Mouse (Mus musculus) T-helper 2 cell (primary cell): ENCODE data around the gene Gm9758.
"Not testable (repeated sequence)": the region's sequence is repeated elsewhere in the genome, so short reads cannot be mapped to it uniquely, and the experiment has no call there.

Experiments
- in situ Hi-C: fragments of 300-600 bp; cut with MboI, MseI; formaldehyde crosslinking; loops from one replicate; pipeline ENCODE4 v1.15.1; 2025; ENCODE audit warnings: high pct_unique_total_duplicates

The Gm9758 gene

DNA sequence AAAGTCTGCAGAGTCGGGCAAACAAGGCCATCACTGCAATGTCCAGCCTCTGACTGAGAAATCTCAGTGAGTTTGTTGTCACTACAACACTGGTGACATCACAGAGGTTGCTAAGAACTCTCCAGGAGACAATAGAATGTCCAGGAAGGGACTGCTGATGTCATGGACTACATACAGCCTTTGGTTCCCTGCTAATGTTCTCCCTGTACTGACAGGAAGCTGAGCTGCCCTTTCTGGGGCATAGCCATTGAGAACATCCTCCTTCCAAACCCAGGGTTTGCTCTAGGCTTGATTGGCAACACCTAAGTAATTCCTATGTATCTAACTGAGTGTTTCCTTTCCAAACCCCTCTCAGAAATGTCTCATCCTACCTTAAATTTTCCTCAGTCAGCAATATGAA, at the start of gene Gm9758:
Gm9758 (minus strand) TSS at position 101 of the 400 bp plus-strand sequence.
- in situ Hi-C loops = loop anchor here (10.0 kb wide), 1 partner anchor 110 kb away; no protein-coding TSS in a partner anchor

DNA sequence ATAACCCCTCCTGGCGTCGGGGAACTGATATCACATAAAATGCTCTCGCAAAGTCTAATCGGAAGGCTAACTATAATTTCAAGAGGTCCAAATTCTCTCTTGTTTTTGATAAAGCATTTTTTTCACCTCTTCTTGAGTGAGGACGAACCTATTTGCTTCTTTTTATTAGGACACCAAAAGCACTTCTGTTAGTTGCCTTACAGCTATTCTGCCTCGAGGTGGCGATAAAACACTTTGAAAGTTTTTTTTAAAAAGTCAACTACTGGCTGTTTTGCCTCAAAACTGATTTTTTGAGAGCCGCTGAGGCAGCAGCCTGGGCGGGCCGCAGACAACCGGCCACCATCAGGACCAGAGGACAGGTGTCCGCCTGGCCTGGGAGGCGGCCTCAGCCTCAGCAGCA, 49.1 kb upstream of the Gm9758 start:
- in situ Hi-C loops = loop anchor here (5.0 kb wide), 1 partner anchor 678 kb away; no protein-coding TSS in a partner anchor

DNA sequence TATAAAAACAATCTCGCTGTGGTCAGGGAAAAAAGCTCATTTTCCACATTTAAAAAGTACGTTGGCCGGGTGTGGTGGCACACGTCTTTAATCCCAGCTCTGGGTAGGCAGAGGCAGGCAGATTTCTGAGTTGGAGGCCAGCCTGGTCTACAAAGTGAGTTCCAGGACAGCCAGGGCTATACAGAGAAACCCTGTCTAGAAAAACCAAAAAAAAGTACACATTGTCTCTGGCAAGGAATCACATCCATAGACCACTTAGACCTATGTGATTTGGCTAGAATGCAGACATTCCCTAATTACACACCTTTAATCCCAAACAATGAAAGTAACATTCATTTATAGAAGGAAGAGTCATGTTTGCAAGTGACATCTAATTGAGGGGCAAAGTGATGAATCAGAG, 46.8 kb upstream of the Gm9758 start:
- in situ Hi-C loops = loop anchor here (5.0 kb wide), 1 partner anchor 681 kb away; no protein-coding TSS in a partner anchor

DNA sequence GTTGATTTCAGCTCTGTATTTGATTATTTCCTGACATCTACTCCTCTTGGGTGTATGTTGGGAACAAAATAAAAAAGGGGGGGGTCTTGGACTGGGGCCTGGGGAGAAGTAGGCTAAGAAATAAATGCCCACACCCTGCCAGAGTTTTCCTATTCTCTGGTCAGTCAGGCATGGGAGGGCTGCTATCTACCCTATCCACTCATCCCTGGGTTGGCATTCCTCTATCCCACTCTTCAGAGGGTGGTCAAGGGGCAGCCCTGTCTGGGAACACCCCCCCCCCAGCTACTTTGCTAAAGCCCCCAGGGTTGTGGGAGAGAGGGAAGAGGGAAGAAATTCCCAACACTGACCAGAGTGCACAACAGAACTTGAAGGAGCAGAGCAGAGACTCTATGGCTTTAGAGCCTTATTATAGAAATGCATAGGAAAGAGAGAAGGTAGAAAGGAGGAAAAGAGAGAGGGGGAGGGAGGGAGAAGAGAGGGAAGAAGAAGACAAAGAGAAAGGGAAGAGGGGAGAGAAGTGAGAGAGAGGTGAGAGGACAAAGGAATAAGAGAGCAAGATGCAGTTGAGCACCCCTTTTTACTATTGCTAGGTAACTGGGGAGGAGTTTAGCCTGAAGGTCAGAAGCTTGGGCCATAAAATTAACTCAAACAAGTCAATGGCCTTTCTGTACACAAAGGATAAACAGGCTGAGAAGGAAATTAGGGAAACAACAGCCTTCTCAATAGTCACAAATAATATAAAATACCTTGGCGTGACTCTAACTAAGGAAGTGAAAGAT, 41.4 kb upstream of the Gm9758 start:
- in situ Hi-C loops = loop anchor here (5.0 to 10.0 kb wide), 2 partner anchors 556 to 739 kb away; no protein-coding TSS in a partner anchor

DNA sequence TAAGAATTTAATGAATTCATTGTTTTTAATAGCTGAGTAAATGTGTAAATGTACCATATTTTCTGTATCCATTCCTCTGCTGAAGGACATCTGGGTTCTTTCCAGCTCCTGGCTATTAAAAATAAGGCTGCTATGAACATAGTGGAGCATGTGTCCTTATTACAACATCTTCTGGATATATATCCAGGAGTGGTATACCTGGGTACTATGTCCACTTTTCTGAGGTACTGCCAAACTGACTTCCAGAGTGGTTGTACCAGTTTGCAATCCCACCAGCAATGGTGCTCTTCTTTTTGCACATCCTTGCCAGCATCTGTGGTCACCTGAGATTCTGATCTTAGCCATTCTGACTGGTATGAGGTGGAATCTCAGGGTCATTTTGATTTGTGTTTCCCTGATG, 38.9 kb upstream of the Gm9758 start:
- in situ Hi-C loops = loop anchor here (5.0 to 10.0 kb wide), 2 partner anchors 54 to 741 kb away; no protein-coding TSS in a partner anchor

DNA sequence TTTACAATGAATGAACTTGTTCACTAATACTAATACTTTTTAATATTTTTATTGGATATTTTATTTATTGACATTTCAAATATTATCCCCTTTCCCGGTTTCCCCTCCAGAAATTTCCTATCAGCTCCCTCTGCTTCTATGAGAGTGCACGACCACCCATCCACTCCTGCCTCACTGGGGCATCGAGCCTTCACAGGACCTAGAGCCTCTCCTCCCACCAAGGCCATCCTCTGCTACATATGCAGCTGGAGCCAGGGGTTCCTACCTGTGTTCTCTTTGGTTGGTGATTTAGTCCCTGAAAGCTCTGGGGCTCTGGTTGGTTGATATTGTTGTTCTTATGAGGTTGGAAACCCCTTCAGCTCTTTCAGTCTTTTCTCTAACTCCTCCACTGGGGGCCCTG, 38.0 kb upstream of the Gm9758 start:
- in situ Hi-C loops = loop anchor here (5.0 to 10.0 kb wide), 2 partner anchors 55 to 742 kb away; no protein-coding TSS in a partner anchor

DNA sequence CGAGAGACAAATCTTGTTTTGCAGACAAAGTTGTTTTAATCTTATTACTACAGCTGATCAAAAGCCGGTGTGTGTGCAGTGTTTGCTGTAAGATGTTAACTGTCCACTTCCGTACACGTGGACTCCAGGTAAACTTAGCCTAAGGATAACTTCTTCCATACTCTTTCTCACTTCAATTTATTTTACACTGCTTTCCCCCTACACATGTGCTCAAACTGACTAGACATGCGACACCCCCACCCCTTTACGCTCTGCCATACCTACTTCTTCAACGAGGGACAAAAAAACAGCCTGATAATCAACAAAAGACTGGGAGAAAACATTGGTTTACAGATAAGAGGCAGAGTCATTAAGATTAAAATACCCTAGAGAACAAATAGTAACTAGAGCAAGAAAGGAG, 37.1 kb upstream of the Gm9758 start:
- in situ Hi-C loops = loop anchor here (5.0 to 10.0 kb wide), 2 partner anchors 55 to 743 kb away; no protein-coding TSS in a partner anchor

DNA sequence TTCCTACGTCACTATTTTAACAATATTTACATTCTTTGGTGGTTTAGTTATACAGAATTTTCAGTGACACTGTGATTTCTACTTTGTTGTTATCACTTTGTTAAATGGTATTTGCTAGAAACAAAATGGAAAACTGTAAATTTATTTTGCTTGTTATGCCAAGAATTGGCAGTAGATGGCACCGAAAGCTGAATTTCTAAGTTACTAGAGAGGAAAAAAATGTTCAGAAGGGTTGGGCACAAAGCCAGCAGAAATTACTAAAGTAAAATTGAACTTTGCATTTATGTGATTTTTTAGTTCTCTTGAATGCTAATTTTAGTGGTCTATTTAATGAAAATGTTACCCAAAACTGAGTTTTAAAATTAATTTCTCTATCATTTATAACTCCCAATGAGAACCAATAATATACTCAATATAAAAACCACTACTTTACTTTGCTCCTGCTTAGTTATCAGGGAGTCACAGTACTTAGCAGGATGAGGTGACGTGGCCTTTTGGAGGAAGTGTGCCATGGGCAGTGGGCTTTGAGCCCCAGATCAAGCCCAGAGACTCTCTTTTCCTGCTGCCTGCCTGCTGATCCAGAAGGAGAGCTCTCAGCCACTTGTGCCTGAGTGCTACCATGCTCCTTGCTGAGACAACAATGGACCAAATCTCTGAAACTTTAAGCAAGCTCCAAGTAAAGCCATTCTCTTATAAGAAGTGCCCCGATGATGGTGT, 32.9 kb upstream of the Gm9758 start:
- in situ Hi-C loops = not testable (repeated sequence)

DNA sequence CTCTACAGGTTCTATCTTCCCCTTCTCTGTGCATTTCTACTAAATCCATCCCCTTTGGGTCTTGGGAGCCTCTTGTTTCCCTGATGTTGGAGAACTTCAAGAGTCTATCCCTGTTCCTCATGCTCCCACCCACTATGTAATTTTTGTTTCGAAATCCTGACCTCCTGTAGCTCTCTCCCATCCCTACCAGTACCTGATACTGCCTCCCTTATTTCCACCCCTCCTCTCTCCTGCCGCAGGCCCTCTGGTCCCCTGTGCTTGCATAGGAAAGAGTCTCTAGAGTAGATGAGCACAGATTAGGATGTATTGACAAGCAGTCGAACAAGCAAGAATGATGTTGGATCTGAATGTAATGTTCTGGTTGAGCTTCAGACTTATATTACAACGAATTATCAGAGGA, 30.8 kb upstream of the Gm9758 start:
- in situ Hi-C loops = not testable (repeated sequence)

DNA sequence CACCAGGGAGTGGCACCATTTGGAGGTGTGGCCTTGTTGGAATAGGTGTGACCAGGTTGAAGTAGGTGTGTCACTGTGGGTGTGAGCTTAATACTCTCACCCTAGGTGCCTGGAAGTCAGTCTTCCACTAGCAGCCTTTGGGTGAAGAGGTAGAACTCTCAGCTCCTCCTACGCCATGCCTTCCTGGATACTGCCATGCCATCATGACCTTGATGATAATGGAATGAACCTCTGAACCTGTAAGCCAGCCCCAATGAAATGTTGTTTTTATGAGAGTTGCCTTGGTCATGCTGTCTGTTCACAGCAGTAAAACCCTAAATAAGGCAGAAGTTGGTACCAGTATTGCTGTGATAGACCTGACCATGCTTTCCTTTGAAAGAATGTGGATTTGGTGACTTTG, 26.3 kb upstream of the Gm9758 start:
- in situ Hi-C loops = not testable (repeated sequence)

DNA sequence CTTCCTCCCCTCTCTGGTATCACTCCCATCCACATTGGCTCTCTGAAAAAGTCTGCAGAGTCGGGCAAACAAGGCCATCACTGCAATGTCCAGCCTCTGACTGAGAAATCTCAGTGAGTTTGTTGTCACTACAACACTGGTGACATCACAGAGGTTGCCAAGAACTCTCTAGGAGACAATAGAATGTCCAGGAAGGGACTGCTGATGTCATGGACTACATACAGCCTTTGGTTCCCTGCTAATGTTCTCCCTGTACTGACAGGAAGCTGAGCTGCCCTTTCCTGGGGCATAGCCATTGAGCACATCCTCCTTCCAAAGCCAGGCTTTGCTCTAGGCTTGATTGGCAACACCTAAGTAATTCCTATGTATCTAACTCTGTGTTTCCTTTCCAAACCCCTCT, 23.6 kb upstream of the Gm9758 start, which contains the start of gene Speer4e:
Speer4e (minus strand) TSS at position 101 of the 400 bp plus-strand sequence.
- in situ Hi-C loops = not testable (repeated sequence)

DNA sequence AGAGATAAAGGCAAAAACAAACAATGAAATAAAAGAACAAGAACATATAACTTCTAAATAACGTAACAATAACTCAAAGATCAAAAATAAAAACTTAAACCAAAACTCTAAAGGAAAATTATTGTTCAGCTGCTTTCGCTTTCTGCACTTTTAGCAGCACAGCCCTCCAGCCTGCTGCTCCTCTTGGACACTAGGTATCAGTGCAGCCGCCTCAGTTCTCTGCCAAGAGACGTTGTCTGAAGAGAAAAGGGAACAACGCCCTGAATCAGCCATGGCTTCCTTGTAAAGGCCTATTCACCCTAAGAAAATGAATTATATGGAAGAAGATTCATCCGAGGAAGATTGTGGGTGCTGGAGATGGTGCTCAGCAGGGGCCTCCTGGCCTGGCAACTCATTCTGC, 19.0 kb upstream of the Gm9758 start:
- in situ Hi-C loops = not testable (repeated sequence)

DNA sequence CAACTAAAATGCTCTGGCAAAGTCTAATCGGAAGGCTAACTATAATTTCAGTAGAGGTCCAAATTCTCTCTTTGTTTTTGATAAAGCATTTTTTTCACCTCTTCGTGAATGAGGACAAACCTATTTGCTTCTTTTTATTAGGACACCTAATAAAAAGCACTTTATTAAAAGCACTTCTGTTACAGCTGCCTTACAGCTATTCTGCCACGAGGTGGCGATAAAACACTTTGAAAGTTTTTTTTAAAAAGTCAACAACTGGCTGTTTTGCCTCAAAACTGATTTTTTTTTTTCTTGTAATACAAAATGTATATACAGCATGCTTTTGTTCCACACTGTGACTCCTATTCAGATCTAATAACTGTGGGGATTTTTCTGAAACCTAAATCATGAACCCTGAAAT, 12.3 kb upstream of the Gm9758 start:
- in situ Hi-C loops = not testable (repeated sequence)

DNA sequence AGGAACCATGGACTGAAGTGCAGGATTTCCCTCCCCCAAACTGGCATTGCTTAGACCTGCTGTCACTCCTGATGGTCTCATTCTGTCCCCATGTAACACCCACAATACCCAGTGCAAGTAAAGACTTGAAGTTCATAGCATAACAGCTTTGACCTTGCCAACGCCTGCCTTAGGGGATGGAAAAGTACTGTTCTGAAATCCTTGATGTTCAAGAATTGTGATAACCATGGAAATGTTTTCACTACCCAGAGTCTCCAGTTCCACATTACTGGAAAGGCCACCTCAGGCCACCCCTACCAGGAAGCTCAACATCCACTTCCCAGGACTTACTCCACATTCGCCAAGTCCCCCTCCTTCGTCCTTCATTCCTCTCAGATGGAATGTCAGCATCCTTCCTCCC, 338 bp downstream of the Gm9758 start:
- in situ Hi-C loops = loop anchor here (10.0 kb wide), 1 partner anchor 110 kb away; no protein-coding TSS in a partner anchor

DNA sequence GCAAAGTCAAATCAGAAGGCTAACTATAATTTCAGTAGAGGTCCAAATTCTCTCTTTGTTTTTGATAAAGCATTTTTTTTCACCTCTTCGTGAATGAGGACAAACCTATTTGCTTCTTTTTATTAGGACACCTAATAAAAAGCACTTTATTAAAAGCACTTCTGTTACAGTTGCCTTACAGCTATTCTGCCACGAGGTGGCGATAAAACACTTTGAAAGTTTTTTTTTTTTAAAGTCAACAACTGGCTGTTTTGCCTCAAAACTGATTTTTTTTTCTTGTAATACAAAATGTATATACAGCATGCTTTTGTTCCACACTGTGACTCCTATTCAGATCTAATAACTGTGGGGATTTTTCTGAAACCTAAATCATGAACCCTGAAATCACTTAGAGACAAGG, 11.2 kb downstream of the Gm9758 start:
- in situ Hi-C loops = not testable (repeated sequence)

DNA sequence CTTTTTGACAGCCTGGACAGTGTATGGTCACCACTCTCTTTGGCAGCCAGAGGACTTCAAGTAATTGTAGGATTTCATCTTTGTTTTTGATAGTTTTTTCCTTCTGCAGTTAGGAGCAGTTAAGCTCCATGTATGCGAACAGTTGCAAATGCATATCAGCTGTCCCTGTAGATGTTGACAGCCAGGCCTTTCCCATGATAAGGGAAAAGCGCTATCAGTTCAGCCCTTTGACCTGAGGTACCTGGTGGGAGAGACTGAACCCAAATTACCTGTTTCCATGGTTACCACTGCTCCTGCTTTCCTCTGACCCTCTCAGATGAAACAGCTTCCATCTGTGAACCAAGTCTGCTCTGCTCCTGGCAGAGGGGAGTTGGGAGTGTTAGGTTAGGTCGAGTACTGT, 22.5 kb downstream of the Gm9758 start:
- in situ Hi-C loops = no loop called here

DNA sequence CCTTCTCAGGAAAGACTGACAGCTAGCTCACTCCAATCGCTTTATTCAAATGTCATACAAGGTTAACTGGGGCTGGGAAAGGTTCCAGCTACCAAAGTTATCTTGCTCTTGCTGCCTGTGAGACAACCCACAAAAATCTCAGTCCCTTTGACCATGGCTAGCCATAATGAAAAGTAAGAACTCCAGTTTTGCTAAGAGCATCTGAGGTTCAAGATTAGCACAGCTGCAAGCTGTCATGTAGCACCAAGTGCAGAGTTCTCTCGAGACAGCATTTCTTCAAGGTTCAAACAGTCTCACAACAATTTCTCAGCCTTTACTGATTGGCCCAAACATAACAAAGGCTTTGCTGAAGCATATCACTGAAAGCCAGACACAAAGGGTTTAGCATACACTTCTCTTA, 29.4 kb downstream of the Gm9758 start:
- in situ Hi-C loops = not testable (repeated sequence)
